Mouse (Mus musculus) B cell, adult 67 days (primary cell): ENCODE data around the gene Ccl12. TPM values are rescaled to one million over a fixed set of nuclear protein-coding genes. Genes with fewer than 3 reads are reported as not detected.

Experiments used
- total RNA-seq, 2 experiments: library from RNA; stranded (reverse); gene quantifications; 4 replicates each; pipeline ENCODE4 v1.2.4; 2023

The Ccl12 gene
- not detected for total RNA-seq

DNA sequence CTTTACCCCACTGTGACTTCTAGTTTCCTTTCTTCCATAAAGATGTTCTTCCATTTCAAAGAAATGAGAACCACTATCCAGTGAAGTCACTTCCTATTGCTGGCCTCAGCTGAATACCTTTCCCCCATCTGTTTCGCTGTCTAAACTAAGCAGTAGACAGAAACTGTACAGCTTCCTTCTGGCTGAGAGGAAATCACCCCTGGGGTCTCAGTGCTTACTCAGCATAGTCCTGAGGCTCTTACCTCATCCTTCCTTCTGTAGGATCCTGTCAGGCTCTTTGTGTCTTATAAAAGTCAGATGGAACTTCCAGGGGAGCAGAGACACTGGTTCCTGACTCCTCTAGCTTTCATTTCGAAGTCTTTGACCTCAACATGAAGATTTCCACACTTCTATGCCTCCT, at the start of gene Ccl12:
Gene Ccl12, plus strand, starts transcription at position 317 of the 400 bp plus-strand sequence.

DNA sequence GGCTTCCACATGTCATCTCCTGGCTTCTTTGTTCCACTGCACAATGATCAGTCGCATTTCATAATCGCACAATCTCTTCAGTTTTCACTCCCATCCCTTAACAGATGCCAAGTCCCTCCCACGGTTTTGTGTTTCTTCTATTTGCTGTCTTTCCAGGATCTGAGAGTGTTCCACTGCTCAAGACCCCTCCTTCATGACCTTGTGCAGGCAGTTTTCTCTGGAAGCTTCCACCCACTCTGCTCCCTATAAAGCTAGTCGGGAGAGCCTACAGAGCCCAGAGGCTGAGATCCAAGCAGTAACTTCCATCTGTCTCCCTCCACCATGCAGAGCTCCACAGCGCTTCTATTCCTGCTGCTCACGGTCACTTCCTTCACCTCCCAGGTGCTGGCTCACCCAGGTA, 44.0 kb upstream of the Ccl12 start, which contains the start of gene Ccl11:
Gene Ccl11, plus strand, starts transcription at position 178 of the 400 bp plus-strand sequence.

DNA sequence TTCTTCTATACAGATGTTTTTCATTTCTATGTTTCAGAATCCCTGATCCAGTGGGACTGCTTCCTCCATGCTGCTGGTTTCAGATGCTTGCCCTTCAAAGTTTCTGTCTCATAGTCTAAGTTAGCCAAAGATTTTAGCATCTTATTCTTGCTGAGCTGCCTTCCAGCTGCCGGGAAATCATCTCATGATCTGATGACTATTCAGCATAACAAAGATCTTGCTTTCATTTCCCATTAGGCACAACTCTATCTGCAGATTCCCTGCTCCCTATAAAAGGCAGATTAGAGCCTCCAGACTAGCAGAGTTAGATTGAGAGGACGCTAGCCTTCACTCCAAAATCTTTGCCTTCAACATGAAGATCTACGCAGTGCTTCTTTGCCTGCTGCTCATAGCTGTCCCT, 13.2 kb downstream of the Ccl12 start, which contains the start of gene Ccl8:
Gene Ccl8, plus strand, starts transcription at position 301 of the 400 bp plus-strand sequence.

Other genes with a start within 250 kb of the Ccl12 start
- under 1 TPM in 1 of 2 experiments, not detected in 1; 0.30 TPM for gene 5530401A14Rik, start 241.2 kb upstream of the Ccl12 start, total RNA-seq
- gene Asic2, start 133.4 kb upstream of the Ccl12 start, total RNA-seq: not detected
- not detected for gene Ccl2, start 66.3 kb upstream of the Ccl12 start, total RNA-seq
- gene Gm17268, start 63.3 kb upstream of the Ccl12 start, total RNA-seq: not detected
- not detected for gene Ccl7, start 56.1 kb upstream of the Ccl12 start, total RNA-seq
- gene Ccl11, start 44.0 kb upstream of the Ccl12 start, total RNA-seq: not detected
- not detected for gene Ccl8, start 13.3 kb downstream of the Ccl12 start, total RNA-seq
- gene Ccl1, start 203.8 kb downstream of the Ccl12 start, total RNA-seq: not detected